Mouse (Mus musculus): Measurements from ENCODE around the gene Lep. TPM values are rescaled to one million over a fixed set of nuclear protein-coding genes. Genes with fewer than 3 reads are reported as not detected.
A peak's percentile ranks its signal among the peaks of the same experiment; 100 is the strongest.

Gene Lep
- polyA plus RNA-seq, 1 experiment = not detected

DNA sequence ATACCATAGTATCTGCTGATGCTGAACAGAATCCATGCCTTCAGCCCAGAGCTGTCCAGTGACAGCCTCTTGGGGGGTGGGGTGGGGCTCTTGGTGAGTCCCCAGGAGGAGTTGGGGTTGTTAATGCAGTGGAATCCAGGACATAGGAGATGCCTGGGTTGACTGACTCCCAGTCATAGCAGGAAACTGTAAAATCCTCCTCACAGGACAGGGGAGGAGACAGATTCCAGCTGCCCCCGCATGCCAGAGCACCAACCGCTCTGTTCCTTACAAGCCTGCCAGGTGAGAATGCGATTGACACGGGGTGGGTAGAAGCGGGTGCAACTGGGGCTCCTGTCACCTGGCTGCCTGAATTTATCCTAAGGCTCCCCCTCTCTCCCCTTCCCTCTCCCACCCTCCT, 37.9 kb upstream of the Lep start:
- H3K27ac ChIP-seq (ENCODE audit: insufficient read depth, low read depth, low read length) = no peak overlapping the region
- no peaks in the 10 kb centered on the region for H3K36me3 ChIP-seq (ENCODE audit: control insufficient read depth, insufficient read depth, low read length)
- 0 out of 2 replicates have a peak, but pooled peaks cover 3% of the 10 kb centered on the region for H3K4me1 ChIP-seq (ENCODE audit: control insufficient read depth, insufficient read depth, insufficient read length, low read length)
- TF ChIP-seq CTCF (IDR thresholded peaks at IDR 0.05; ENCODE audit: extremely low read depth, insufficient read length, insufficient replicate concordance, low read depth, low read length) (no peak), POLR2A (IDR thresholded peaks at IDR 0.05; ENCODE audit: low read depth, low read length) (no peak)
- H3K4me3 ChIP-seq (ENCODE audit: low read depth, low read length) = no peak overlapping the region
- 46% methylated on average over 5 of the region's 5 CpGs for WGBS
- no peaks in the 10 kb centered on the region for H3K27me3 ChIP-seq (ENCODE audit: control insufficient read depth, insufficient read depth, low read length)

DNA sequence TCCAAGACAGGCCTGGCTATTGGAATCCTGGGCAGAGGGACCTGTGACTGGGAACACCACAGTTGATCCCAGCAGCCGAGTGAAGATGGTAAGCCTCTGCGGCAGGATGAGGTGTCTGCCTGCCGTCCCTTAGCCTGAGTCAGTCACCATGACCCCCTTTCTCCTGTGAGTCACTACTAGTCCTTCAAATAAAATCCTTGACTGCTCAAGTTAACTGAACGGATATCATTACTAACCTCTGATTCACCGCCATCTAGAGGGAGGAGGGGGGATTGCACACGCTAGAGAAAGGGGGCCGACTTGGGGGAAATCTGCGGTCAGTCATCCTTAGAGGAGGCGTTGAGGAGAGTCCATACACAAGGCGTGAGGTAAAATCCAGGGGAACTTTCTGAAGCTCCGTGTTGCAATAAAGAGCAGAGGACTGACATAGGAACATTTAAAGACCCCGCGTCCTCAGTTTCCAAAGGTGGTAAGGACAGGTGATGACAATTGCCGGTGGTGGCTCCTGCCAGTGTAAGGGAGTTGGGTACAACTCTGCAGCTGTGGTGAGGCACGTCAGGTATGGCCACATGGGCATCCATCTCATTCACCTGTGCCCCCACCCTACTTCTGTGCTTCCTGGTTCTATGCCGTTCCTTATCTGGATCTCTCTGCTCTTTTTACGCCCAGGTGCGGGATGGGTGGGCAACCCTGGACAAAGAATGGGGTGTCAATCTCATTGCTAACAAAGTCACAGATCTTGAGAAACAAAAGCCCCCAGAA, 36.6 kb upstream of the Lep start:
- no peak overlapping the region for H3K4me3 ChIP-seq (ENCODE audit: low read depth, low read length)
- H3K27me3 ChIP-seq (ENCODE audit: control insufficient read depth, insufficient read depth, low read length) = no peaks in the 10 kb centered on the region
- TF ChIP-seq POLR2A (IDR thresholded peaks at IDR 0.05; ENCODE audit: low read depth, low read length) (no peak), CTCF (IDR thresholded peaks at IDR 0.05; ENCODE audit: extremely low read depth, insufficient read length, insufficient replicate concordance, low read depth, low read length) (peak; percentile 60; the same call in 1 of the 2 replicates)
- no peaks in the 10 kb centered on the region for H3K36me3 ChIP-seq (ENCODE audit: control insufficient read depth, insufficient read depth, low read length)
- WGBS = 26% methylated on average over 18 of the region's 18 CpGs
- no peak overlapping the region for H3K27ac ChIP-seq (ENCODE audit: insufficient read depth, low read depth, low read length)
- 0 out of 2 replicates have a peak, but pooled peaks cover 3% of the 10 kb centered on the region for H3K4me1 ChIP-seq (ENCODE audit: control insufficient read depth, insufficient read depth, insufficient read length, low read length)

DNA sequence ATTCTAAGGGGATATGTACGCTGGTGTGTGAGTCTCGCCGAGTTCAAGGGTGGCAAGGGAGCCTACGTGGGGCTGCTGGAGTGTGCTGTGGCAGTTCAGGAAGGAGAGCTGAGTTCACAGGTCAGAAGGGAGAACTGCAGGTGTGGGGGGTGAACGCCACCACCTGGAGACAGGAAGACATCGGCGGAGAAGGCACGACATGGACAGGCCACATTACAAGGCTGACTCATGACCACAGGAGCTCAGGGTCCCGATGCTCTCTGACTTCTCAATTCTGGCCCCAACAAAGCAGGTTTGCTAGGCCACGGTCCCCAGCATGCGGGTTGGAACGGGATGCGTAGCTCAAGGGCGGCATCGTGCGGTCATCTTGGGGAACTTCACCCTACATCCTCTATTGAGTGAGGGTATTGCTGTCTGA, 36.0 kb upstream of the Lep start:
- Histone ChIP-seq H3K27ac (ENCODE audit: insufficient read depth, low read depth, low read length) (no peak overlapping the region), H3K36me3 (ENCODE audit: control insufficient read depth, insufficient read depth, low read length) (no peaks in the 10 kb centered on the region), H3K4me3 (ENCODE audit: low read depth, low read length) (peak overlapping the region; percentile 31), H3K4me1 (ENCODE audit: control insufficient read depth, insufficient read depth, insufficient read length, low read length) (0 out of 2 replicates have a peak, but pooled peaks cover 3% of the 10 kb centered on the region), H3K27me3 (ENCODE audit: control insufficient read depth, insufficient read depth, low read length) (no peaks in the 10 kb centered on the region)
- 3% methylated on average over 16 of the region's 16 CpGs for WGBS
- TF ChIP-seq CTCF (IDR thresholded peaks at IDR 0.05; ENCODE audit: extremely low read depth, insufficient read length, insufficient replicate concordance, low read depth, low read length) = peak; percentile 96
- TF ChIP-seq POLR2A (IDR thresholded peaks at IDR 0.05; ENCODE audit: low read depth, low read length) = no peak

DNA sequence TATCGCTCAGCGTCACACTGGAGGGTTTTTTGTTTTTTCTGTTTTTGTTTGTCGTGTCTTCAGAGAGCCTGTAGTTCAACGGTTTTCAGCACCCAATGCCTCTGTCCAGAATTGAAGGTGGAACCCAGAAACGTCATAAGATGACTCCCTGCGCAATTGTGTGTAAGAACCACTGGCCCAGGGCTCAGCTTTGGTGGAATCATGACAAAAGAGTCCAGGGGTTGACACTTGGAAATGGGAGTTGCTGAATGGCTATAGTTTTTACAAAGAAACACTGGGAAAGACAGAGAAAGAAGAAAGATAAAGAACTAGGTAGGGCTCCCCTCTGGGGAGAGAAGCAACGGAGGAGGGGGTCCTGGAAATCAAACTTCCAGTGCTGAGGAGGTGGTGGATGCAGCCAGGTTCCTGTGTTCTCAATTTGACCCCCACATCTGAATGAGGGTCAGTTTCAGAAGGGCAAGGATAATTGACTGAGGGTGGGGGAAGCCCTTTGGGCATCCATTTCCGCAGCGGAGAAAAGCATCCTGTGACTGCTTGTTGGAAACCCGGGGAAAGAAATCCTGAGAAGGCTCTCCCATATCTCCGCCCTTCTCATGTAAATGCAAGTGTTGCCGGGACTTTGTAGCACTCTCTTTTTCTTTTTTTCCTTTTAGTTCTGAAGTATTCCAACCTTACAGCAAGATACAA, 34.1 kb upstream of the Lep start:
- Histone ChIP-seq H3K4me3 (ENCODE audit: low read depth, low read length) (no peak overlapping the region), H3K27ac (ENCODE audit: insufficient read depth, low read depth, low read length) (no peak overlapping the region), H3K27me3 (ENCODE audit: control insufficient read depth, insufficient read depth, low read length) (no peaks in the 10 kb centered on the region), H3K36me3 (ENCODE audit: control insufficient read depth, insufficient read depth, low read length) (no peaks in the 10 kb centered on the region), H3K4me1 (ENCODE audit: control insufficient read depth, insufficient read depth, insufficient read length, low read length) (0 out of 2 replicates have a peak, but pooled peaks cover 3% of the 10 kb centered on the region)
- TF ChIP-seq CTCF (IDR thresholded peaks at IDR 0.05; ENCODE audit: extremely low read depth, insufficient read length, insufficient replicate concordance, low read depth, low read length) = no peak
- no peak for TF ChIP-seq POLR2A (IDR thresholded peaks at IDR 0.05; ENCODE audit: low read depth, low read length)
- 45% methylated on average over 12 of the region's 12 CpGs for WGBS

DNA sequence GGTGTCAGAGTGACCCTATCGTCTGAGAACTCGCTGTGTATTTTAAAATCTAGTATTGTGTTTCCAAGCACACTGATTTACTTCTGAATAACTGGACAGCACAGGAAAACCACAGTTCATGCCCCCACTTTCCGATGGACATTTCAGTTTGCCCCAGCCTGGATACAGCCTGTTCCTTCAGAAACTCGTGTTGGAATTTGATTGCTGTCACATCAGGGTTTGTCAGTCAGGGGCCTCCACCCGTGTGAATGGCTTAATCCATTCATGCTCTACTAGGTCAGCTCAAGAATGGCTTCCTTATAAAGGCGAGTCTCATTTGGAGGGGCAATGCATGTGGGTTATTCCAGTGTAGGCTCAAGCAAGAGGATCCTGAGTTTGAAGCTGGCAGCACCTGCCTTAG, 33.3 kb upstream of the Lep start:
- no peak overlapping the region for H3K4me3 ChIP-seq (ENCODE audit: low read depth, low read length)
- no peak overlapping the region for H3K27ac ChIP-seq (ENCODE audit: insufficient read depth, low read depth, low read length)
- no peaks in the 10 kb centered on the region for H3K36me3 ChIP-seq (ENCODE audit: control insufficient read depth, insufficient read depth, low read length)
- no peak for TF ChIP-seq CTCF (IDR thresholded peaks at IDR 0.05; ENCODE audit: extremely low read depth, insufficient read length, insufficient replicate concordance, low read depth, low read length)
- TF ChIP-seq POLR2A (IDR thresholded peaks at IDR 0.05; ENCODE audit: low read depth, low read length) = no peak
- 0 out of 2 replicates have a peak, but pooled peaks cover 5% of the 10 kb centered on the region for H3K4me1 ChIP-seq (ENCODE audit: control insufficient read depth, insufficient read depth, insufficient read length, low read length)
- 49% methylated on average over 6 of the region's 6 CpGs for WGBS
- no peaks in the 10 kb centered on the region for H3K27me3 ChIP-seq (ENCODE audit: control insufficient read depth, insufficient read depth, low read length)

DNA sequence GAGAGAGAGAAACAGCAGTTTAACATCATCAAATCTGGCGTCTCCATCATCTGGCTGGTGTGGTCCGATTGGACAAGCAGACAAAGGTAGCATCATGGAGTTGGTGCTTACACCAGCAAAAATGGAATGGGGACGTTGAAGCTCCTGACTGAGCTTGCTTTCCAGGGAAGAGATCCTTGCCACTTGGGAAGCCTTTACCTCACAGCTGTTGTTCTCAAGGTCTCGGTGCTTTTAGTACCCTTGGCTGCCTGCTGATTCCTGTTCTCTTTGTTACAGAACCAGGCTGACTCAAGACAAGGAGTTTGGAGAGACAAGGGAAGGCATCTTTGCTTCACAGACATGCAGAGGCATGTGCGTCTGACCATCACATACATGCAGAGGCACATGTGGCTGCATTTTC, 31.9 kb upstream of the Lep start:
- WGBS = 61% methylated on average over 5 of the region's 5 CpGs
- Histone ChIP-seq H3K27ac (ENCODE audit: insufficient read depth, low read depth, low read length) (no peak overlapping the region), H3K4me3 (ENCODE audit: low read depth, low read length) (no peak overlapping the region), H3K36me3 (ENCODE audit: control insufficient read depth, insufficient read depth, low read length) (no peaks in the 10 kb centered on the region), H3K27me3 (ENCODE audit: control insufficient read depth, insufficient read depth, low read length) (no peaks in the 10 kb centered on the region), H3K4me1 (ENCODE audit: control insufficient read depth, insufficient read depth, insufficient read length, low read length) (0 out of 2 replicates have a peak, but pooled peaks cover 5% of the 10 kb centered on the region)
- TF ChIP-seq POLR2A (IDR thresholded peaks at IDR 0.05; ENCODE audit: low read depth, low read length) = no peak
- no peak for TF ChIP-seq CTCF (IDR thresholded peaks at IDR 0.05; ENCODE audit: extremely low read depth, insufficient read length, insufficient replicate concordance, low read depth, low read length)

DNA sequence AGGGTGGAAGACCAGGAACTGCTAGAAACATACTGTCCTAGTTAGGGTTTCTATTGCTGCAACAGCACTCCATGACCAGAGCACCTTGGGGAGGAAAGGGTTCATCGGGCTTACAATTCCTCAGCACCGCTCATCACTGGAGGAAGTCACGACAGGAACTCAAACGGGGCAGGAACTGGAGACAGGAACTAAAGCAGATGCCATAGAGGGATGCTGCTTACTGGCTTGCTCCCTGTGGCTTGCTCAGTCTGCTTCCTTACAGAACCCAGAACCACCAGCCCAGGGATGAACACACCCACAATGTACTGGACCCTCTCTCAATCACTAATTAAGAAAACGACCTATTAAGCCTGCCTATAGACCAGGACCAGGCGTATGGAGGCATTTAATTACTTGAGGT, 30.5 kb upstream of the Lep start:
- H3K27me3 ChIP-seq (ENCODE audit: control insufficient read depth, insufficient read depth, low read length) = no peaks in the 10 kb centered on the region
- 0 out of 2 replicates have a peak, but pooled peaks cover 2% of the 10 kb centered on the region for H3K4me1 ChIP-seq (ENCODE audit: control insufficient read depth, insufficient read depth, insufficient read length, low read length)
- 76% methylated on average over 6 of the region's 6 CpGs for whole genome bisulfite sequencing
- no peaks in the 10 kb centered on the region for H3K36me3 ChIP-seq (ENCODE audit: control insufficient read depth, insufficient read depth, low read length)
- H3K27ac ChIP-seq (ENCODE audit: insufficient read depth, low read depth, low read length) = no peak overlapping the region
- no peak for TF ChIP-seq POLR2A (IDR thresholded peaks at IDR 0.05; ENCODE audit: low read depth, low read length)
- no peak for TF ChIP-seq CTCF (IDR thresholded peaks at IDR 0.05; ENCODE audit: extremely low read depth, insufficient read length, insufficient replicate concordance, low read depth, low read length)
- H3K4me3 ChIP-seq (ENCODE audit: low read depth, low read length) = no peak overlapping the region

Data from small intestine, adult 2 months (tissue).